Mouse (Mus musculus) kidney, adult 2 months (tissue): ENCODE measurements around the gene Pex10.
A peak's percentile ranks its signal among the peaks of the same experiment; 100 is the strongest.

Source experiments
- CTCF ChIP-seq: fragments of 200-500 bp; conservative IDR thresholded peaks from 2 replicates; pipeline ENCODE4 v1.5.1; 2011; ENCODE audit warnings: low read depth, mild to moderate bottlenecking, control low read depth, low read length, moderate library complexity, mixed read lengths; ENCODE audit not compliant: insufficient read depth, insufficient read length
- POLR2A ChIP-seq: fragments of 200-500 bp; IDR thresholded peaks from one replicate; pipeline ENCODE4 v1.6.1; 2011; ENCODE audit warnings: low read depth, low read length, control low read depth

DNA sequence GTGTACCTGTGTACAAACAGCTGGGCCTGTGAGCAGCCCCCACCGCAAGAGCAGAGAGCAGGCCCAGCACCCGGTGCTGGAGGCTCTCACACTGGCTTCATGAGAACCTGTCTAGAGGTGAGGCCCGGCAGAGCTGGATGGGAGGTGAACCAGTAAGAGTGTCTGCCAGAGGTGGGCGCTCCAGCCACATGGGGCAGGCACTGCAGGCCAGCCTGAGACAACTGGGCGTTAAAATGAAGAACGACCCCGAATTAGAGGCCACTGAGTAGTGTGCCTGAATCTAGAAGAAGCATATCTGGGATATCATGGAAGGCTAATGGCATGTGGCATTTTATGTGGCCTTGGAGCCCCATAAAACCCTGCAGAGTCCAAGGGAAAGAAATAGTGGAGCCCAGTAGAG is 53.2 kb downstream of the Pex10 start:
- 0 out of 2 replicates have a peak, but pooled peaks have one; percentile 19 for TF ChIP-seq CTCF
- TF ChIP-seq POLR2A, result no peak
